Mouse (Mus musculus): ENCODE measurements around the gene Fam131a.

DNA sequence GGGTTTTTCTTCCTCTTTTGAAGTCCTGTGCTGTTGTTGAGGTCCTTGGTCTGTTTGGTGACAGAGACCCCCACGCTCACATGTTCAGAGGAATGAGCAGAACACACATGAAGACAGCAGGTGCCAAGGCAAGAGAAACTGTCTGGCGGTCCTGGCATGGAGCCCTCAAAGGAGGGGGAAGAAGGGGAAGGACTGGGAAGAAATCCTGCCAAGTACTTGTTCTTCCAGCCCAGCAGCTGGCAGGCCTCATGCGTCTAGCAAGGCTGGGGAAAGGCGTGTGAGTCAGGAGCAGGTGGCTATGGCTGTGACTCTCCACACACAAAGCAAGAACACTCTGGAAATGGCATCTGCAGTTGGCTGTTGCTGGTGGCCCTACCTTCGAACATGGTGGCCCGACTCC is 53.6 kb downstream of the Fam131a start:
- no peak for TF ChIP-seq POLR2A (IDR thresholded peaks at IDR 0.05; ENCODE audit: low read depth, low read length)
- TF ChIP-seq CTCF (IDR thresholded peaks at IDR 0.05; ENCODE audit: borderline replicate concordance, insufficient read depth, low read length) = no peak

All from embryonic fibroblast, embryonic 13.5 days (primary cell).